Mouse (Mus musculus) liver, embryonic 16.5 days (tissue): Measurements from ENCODE around the gene Rnf182. TPM values are rescaled to one million over a fixed set of nuclear protein-coding genes. Genes with fewer than 3 reads are reported as not detected.

Experiments used
- ATAC-seq: fragments of 200-750 bp; cut with Nextera tagmentation; 2 replicates; pipeline ENCODE4 v1.8.0; 2017; ENCODE audit warnings: low read depth, mild to moderate bottlenecking, moderate number of reproducible peaks, moderate library complexity
- H3K27ac ChIP-seq: fragments of 300-500 bp; sonication (generic); 2 replicates; pipeline ENCODE4 v1.5.1; 2014; ENCODE audit warnings: mild to moderate bottlenecking, low read length
- H3K27me3 ChIP-seq: fragments of 300-500 bp; sonication (generic); 2 replicates; pipeline ENCODE4 v1.6.1; 2014; ENCODE audit warnings: low read depth, low read length, mixed read lengths; ENCODE audit not compliant: control insufficient read depth, insufficient read depth
- H3K36me3 ChIP-seq: fragments of 300-500 bp; sonication (generic); 2 replicates; pipeline ENCODE4 v1.6.1; 2014; ENCODE audit warnings: mild to moderate bottlenecking; ENCODE audit not compliant: control insufficient read depth, insufficient read depth
- H3K4me1 ChIP-seq: fragments of 300-500 bp; sonication (generic); 2 replicates; pipeline ENCODE4 v1.6.1; 2014; ENCODE audit warnings: low read depth, low read length, mixed read lengths; ENCODE audit not compliant: control insufficient read depth
- H3K4me2 ChIP-seq: fragments of 300-500 bp; sonication (generic); 2 replicates; pipeline ENCODE4 v1.6.1; 2014; ENCODE audit warnings: low read depth, low read length, mixed read lengths
- H3K4me3 ChIP-seq: fragments of 300-500 bp; sonication (generic); 2 replicates; pipeline ENCODE4 v1.5.1; 2014; ENCODE audit warnings: low read depth, mild to moderate bottlenecking, low read length
- H3K9ac ChIP-seq: fragments of 300-500 bp; sonication (generic); 2 replicates; pipeline ENCODE4 v1.6.1; 2014; ENCODE audit warnings: low read depth, low read length
- H3K9me3 ChIP-seq: fragments of 300-500 bp; sonication (generic); replicated peaks from 2 replicates; pipeline ENCODE4 v1.6.1; 2016; ENCODE audit warnings: low read length; ENCODE audit not compliant: control insufficient read depth
- WGBS: fragments of 180-500 bp; shearing (Covaris S2); extraction: QIAGEN DNeasy Blood & Tissue Kit; methylation state at CpG from one replicate; pipeline ENCODE4 v1.1.7; 2014; ENCODE audit not compliant: insufficient replicate concordance; 5-methylcytosine and 5-hydroxymethylcytosine counted together
- polyA plus RNA-seq: library from polyadenylated mRNA; unstranded; fragments of >200 nt; fragmentation: Nextera tagmentation; extraction: Ambion mirVana; gene quantifications from 2 replicates; pipeline ENCODE4 v1.2.1, GENCODE M21; 2015

Gene Rnf182
- polyA plus RNA-seq, 1 experiment from 2014 or later: not detected

- WGBS: 57% methylated on average over 6 of the region's 6 CpGs
- no peak for ATAC-seq
- no peaks in the 10 kb centered on the region for H3K36me3 ChIP-seq
- no peak overlapping the region for H3K9ac ChIP-seq
- H3K4me1 ChIP-seq: no peaks in the 10 kb centered on the region
- no peak overlapping the region for H3K4me3 ChIP-seq
- no peak overlapping the region for H3K27ac ChIP-seq
- no peaks in the 10 kb centered on the region for H3K27me3 ChIP-seq
- no peaks in the 10 kb centered on the region for H3K9me3 ChIP-seq
- H3K4me2 ChIP-seq: no peak overlapping the region
Observed at GRCm38 (mm10) chr13:43716514-43717036, 101.1 kb downstream of the Rnf182 start.

GRCm38 (mm10) chr13:43718173-43718572 lies 102.7 kb downstream of the Rnf182 start:
- no peaks in the 10 kb centered on the region for H3K36me3 ChIP-seq
- no peak overlapping the region for H3K4me3 ChIP-seq
- no peaks in the 10 kb centered on the region for H3K27me3 ChIP-seq
- no peak overlapping the region for H3K4me2 ChIP-seq
- no peaks in the 10 kb centered on the region for H3K9me3 ChIP-seq
- H3K9ac ChIP-seq: no peak overlapping the region
- no peak for ATAC-seq
- no peaks in the 10 kb centered on the region for H3K4me1 ChIP-seq
- H3K27ac ChIP-seq: no peak overlapping the region
- 70% methylated on average over 7 of the region's 7 CpGs for WGBS

GRCm38 (mm10) chr13:43720496-43720895 lies 105.0 kb downstream of the Rnf182 start:
- ATAC-seq: no peak
- H3K9me3 ChIP-seq: no peaks in the 10 kb centered on the region
- no peaks in the 10 kb centered on the region for H3K36me3 ChIP-seq
- H3K4me2 ChIP-seq: no peak overlapping the region
- no peak overlapping the region for H3K4me3 ChIP-seq
- H3K4me1 ChIP-seq: no peaks in the 10 kb centered on the region
- H3K27me3 ChIP-seq: no peaks in the 10 kb centered on the region
- WGBS: 50% methylated on average over 8 of the region's 8 CpGs
- no peak overlapping the region for H3K27ac ChIP-seq
- no peak overlapping the region for H3K9ac ChIP-seq

Other genes starting within 250 kb of the Rnf182 start
- 77.7 and 78.6 TPM in 2 replicates for gene Nol7, start 217.3 kb upstream of the Rnf182 start, polyA plus RNA-seq
- 2.2 and 2.3 TPM in 2 replicates for gene Ranbp9, start 134.4 kb upstream of the Rnf182 start, polyA plus RNA-seq
- 4.9 and 5.4 TPM in 2 replicates for gene Mcur1, start 55.5 kb upstream of the Rnf182 start, polyA plus RNA-seq
- gene Cd83, start 169.1 kb downstream of the Rnf182 start, polyA plus RNA-seq: 1.7 and 2.1 TPM in 2 replicates